Mouse (Mus musculus): Measurements from ENCODE around the gene Atp5l. TPM values are rescaled to one million over a fixed set of nuclear protein-coding genes. Genes with fewer than 3 reads are reported as not detected.
"Not testable (repeated sequence)": the region's sequence is repeated elsewhere in the genome, so short reads cannot be mapped to it uniquely, and the experiment has no call there.

The Atp5l gene
- polyA plus RNA-seq (2015; fragmentation: Nextera tagmentation; extraction: Ambion mirVana), result 757 and 776 TPM in 2 replicates

DNA sequence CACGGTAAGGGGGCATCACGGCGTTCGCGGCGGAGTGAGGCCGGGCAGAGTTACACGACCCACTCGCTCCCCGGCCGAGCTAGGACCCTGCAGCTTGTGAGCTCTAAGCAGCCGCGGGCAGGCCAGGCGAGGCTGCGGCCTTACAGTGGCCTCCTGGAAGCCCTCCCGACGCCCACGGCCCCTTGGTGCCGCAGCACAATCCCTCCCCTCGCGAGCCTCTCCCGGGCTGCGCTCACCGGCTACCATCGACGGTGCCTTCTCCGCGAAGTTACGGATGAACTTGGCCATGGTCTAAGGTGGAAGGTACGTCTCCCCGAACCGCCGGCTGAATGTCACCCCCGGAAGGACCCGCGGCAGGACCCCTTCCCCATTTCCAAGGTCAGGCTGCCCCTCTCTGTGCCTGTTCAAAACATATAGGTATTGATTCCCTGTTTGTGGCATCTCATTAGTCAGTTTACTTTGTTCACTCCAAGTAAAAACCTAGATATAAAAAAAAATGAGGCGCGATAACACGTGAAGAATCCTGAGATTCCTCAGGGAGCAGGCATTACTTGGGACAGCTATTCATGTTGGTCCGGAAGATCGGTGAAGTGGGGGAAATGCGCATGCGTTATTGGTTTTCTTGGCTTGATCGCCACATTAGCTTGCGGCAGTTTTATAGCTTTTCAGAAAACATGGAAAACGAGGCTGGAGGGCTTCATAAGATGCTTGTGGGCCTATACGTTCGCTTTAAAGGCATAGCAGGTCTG lies at the start of gene Atp5l:
Gene Atp5l, minus strand, starts transcription at position 369 of the 749 bp plus-strand sequence.
- peak within 1 kb of the TSS; percentile 57 for H3K4me2 ChIP-seq
- H3K9me3 ChIP-seq, result no peaks in the 10 kb centered on the region
- H3K4me3 ChIP-seq (replicated peaks), result peak within 1 kb of the TSS; percentile 98
- WGBS, result under 1% methylated on average over 48 of the region's 48 CpGs
- no peaks in the 10 kb centered on the region for H3K27me3 ChIP-seq (replicated peaks)
- H3K4me1 ChIP-seq, result peaks cover 5% of the 10 kb centered on the region; the same call in 1 of the 2 replicates
- peak; percentile 84 for ATAC-seq (ENCODE audit: insufficient read depth, low FRiP score, low read depth)
- H3K27ac ChIP-seq, result peak within 1 kb of the TSS; percentile 94
- H3K36me3 ChIP-seq, result no peaks in the 10 kb centered on the region
- peak within 1 kb of the TSS; percentile 87 for H3K9ac ChIP-seq

DNA sequence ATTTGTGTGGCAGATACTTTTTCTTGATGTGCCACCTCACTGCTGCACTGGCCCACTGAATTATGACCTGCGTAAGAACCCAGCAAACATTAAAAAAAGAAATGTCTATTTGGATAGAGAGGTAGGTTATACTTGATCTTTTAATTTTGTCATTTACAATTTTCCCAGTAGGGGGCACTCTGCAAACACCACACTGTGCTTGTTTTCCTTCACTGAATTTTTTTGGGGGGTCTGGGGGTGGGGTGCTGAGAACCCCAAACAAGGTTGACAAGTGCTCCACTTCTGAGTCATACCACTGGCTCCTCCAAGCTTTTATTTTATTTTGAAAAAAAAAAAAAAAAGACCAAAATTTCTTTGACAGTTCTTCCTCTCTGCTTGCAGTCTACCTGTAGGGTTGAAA lies 48.9 kb upstream of the Atp5l start:
- no peaks in the 10 kb centered on the region for H3K36me3 ChIP-seq
- no peak overlapping the region for H3K27ac ChIP-seq
- no peaks in the 10 kb centered on the region; the same call in 1 of the 2 replicates for H3K27me3 ChIP-seq (replicated peaks)
- no peak overlapping the region for H3K4me3 ChIP-seq (replicated peaks)
- H3K9ac ChIP-seq, result no peak overlapping the region
- WGBS, result 61% methylated on average over 1 of the region's 1 CpGs
- no peak overlapping the region for H3K4me2 ChIP-seq
- H3K4me1 ChIP-seq, result peaks cover 7% of the 10 kb centered on the region
- ATAC-seq (ENCODE audit: insufficient read depth, low FRiP score, low read depth), result no peak
- H3K9me3 ChIP-seq, result no peaks in the 10 kb centered on the region

DNA sequence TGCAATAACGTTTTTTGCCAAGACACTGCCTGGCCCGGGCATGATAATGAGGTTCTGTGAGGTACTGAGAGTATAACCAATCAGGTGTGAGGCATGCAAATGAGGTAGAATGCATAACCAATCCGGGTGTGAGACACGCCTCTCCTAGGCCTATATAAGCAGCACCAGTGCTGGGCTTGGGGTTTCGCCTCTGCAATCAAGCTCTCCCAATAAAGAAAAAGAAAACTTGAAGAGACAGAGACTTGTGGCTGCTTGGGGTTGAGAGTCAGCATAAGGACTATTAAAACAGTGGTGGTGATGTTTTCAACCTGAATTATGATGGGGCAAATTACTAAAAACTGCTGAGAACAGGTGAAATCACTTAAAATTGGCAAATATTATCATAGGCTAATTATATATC lies 47.2 kb upstream of the Atp5l start:
- H3K27me3 ChIP-seq (replicated peaks); H3K4me3 ChIP-seq (replicated peaks); H3K4me2 ChIP-seq; H3K9ac ChIP-seq; H3K27ac ChIP-seq; H3K36me3 ChIP-seq; H3K9me3 ChIP-seq; ATAC-seq (ENCODE audit: insufficient read depth, low FRiP score, low read depth): not testable (repeated sequence)
- peaks cover 11% of the 10 kb centered on the region for H3K4me1 ChIP-seq
- WGBS, result 76% methylated on average over 5 of the region's 5 CpGs

DNA sequence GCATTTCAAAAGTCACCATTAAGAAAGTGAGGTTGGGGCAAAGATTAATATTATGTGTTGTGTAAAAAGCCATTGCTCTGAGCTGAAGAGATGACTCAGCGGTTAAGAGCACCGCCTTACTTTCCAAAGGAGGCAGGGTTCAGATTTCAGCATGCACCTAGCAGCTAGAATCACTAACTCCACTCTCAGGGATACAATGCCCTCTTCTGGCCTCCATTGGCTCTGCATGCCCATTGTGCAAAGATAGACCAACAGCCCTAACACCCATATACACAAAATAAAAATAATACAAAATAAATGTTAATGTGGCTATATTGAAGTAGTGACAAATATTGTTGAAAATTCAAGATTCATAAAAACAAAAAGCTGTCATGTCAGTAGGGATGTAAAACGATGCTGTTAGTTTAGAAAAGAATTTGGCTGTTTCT lies 46.3 kb upstream of the Atp5l start:
- Histone ChIP-seq H3K9ac (no peak overlapping the region), H3K4me2 (no peak overlapping the region), H3K9me3 (no peaks in the 10 kb centered on the region), H3K36me3 (no peaks in the 10 kb centered on the region), H3K27me3 (replicated peaks) (no peaks in the 10 kb centered on the region; the same call in 1 of the 2 replicates), H3K27ac (no peak overlapping the region), H3K4me1 (peaks cover 11% of the 10 kb centered on the region), H3K4me3 (replicated peaks) (no peak overlapping the region)
- peak; percentile 54; the same call in 1 of the 2 replicates for ATAC-seq (ENCODE audit: insufficient read depth, low FRiP score, low read depth)
- 28% methylated on average over 3 of the region's 3 CpGs for WGBS

DNA sequence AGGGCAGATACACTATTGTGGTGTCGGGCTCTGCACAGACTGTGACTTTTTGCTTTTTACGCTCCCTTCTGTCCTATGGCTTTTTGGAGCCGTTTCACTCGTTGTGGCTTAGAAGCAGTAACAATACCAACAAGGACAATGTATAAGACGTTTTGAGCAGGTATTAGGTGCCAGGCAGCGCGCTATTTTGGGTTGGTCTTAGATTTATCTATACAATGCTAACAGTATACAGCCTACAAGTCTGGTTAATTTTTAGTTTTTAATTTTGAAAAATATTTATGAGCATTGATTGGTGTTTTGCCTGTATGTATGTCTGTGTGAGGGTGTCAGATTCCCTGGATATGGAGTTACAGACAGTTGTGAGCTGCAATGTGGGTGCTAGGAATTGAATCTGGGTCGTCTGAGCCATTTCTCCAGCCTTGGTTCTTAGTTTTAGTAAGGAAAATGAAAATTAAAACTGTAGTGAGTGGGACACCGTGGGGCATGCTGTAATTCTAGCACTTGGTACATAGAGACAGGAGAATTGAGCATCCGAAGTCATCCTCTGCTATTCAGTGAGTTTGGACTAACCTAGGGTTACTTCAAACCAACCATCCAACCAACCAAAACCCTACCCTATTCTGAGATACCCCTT lies 45.4 kb upstream of the Atp5l start:
- WGBS, result 12% methylated on average over 10 of the region's 10 CpGs
- no peak for ATAC-seq (ENCODE audit: insufficient read depth, low FRiP score, low read depth)

DNA sequence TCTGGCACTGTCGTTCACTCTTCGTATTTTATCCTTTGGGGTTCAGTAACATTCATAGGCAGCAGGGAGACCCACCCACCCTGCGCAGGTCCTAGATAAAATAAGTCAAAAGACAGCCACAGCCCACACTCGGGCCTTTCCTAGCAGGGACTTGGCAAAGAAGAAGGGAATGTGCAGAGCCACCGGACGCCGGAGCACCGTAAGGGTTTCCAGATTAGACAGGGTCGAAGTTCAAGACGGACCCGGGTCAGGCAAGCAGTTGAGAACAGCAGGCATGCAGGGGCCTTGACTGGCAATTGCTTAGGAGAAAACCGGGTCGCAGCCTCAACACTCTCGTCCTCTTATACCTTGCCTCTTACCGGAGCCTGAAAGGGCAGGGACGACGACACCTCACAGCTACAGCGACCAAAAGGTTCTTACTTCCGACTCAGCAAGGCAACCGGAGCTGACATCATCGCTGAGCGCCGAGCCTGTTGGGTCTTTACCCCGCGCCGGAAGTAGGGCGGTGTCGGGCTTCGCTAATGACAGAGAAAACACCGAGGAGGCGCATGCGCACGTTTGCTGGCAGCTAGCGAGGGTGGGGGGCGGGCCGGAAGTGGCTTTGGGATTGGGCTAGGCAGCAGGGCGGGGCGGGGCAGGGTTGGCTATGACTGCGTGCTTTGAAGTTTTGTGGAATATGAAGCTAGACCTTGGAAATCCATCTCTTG lies 44.7 kb upstream of the Atp5l start, which contains the start of gene Ube4a:
Gene Ube4a, minus strand, starts transcription at position 475 of the 707 bp plus-strand sequence.
- H3K4me3 ChIP-seq (replicated peaks), result peak within 1 kb of the TSS; percentile 94
- peaks cover 11% of the 10 kb centered on the region for H3K4me1 ChIP-seq
- no peaks in the 10 kb centered on the region; the same call in 1 of the 2 replicates for H3K27me3 ChIP-seq (replicated peaks)
- peaks cover 8% of the 10 kb centered on the region; the same call in 1 of the 2 replicates for H3K36me3 ChIP-seq
- under 1% methylated on average over 39 of the region's 39 CpGs for WGBS
- H3K9ac ChIP-seq, result peak within 1 kb of the TSS; percentile 71; the same call in 1 of the 2 replicates
- H3K27ac ChIP-seq, result peak within 1 kb of the TSS; percentile 62
- H3K4me2 ChIP-seq, result peak within 1 kb of the TSS; percentile 80
- H3K9me3 ChIP-seq, result no peaks in the 10 kb centered on the region
- peak; percentile 96 for ATAC-seq (ENCODE audit: insufficient read depth, low FRiP score, low read depth)

More for the DNA sequence above, 45.4 kb upstream of the Atp5l start:
- Histone ChIP-seq H3K4me1 (peaks cover 11% of the 10 kb centered on the region), H3K4me2 (peak overlapping the region; percentile 80), H3K36me3 (peaks cover 3% of the 10 kb centered on the region; the same call in 1 of the 2 replicates), H3K27me3 (replicated peaks) (no peaks in the 10 kb centered on the region; the same call in 1 of the 2 replicates), H3K4me3 (replicated peaks) (peak overlapping the region; percentile 94), H3K9me3 (no peaks in the 10 kb centered on the region), H3K27ac (peak overlapping the region; percentile 49; the same call in 1 of the 2 replicates), H3K9ac (no peak overlapping the region; the same call in 1 of the 2 replicates)

DNA sequence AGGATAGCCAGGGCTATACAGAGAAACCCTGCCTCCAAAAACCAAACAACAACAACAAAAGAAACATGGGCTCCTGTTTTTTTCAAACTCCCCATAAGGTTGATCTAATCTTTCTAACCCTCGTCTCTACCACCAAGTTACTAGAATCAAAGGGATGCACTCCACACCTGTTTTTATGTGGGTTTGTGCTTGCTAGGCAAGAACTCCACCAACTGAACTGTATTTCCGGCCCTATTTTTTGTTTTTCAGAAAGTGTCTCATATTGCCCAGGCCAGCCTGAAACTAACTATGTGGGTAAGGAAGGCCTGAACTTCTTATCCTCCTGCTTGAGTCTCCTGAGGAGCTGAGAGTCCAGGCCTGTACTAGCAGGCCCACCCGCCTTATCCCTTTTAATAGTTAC lies 33.9 kb upstream of the Atp5l start:
- H3K4me1 ChIP-seq, result no peaks in the 10 kb centered on the region
- H3K4me3 ChIP-seq (replicated peaks), result no peak overlapping the region
- no peak overlapping the region for H3K27ac ChIP-seq
- H3K4me2 ChIP-seq, result no peak overlapping the region
- peaks cover 19% of the 10 kb centered on the region for H3K36me3 ChIP-seq
- H3K9me3 ChIP-seq, result no peaks in the 10 kb centered on the region
- H3K27me3 ChIP-seq (replicated peaks), result no peaks in the 10 kb centered on the region
- no peak overlapping the region for H3K9ac ChIP-seq
- no peak for ATAC-seq (ENCODE audit: insufficient read depth, low FRiP score, low read depth)
- WGBS, result 87% methylated on average over 3 of the region's 3 CpGs

DNA sequence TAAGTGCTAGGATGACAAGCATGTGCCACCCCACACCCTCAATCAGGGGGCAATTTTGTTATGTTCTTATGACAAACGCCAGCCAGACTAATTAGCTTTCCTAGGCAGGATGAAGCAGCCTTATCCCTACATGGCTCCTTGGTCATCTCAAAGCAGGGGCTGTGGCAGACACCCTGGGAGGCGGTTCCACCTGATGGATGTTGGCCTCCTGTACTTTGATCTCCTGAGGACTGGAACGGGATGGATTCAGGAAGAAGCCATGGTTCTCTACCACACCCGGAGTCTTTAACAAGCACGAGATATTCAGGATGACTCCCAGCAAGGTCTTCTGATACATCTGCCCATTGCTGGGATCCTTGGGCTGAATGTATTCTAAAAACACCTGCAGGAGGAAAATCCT lies 27.3 kb upstream of the Atp5l start:
- no peaks in the 10 kb centered on the region for H3K27me3 ChIP-seq (replicated peaks)
- no peak for ATAC-seq (ENCODE audit: insufficient read depth, low FRiP score, low read depth)
- H3K9ac ChIP-seq, result no peak overlapping the region
- H3K36me3 ChIP-seq, result peaks cover 48% of the 10 kb centered on the region
- no peaks in the 10 kb centered on the region for H3K4me1 ChIP-seq
- no peak overlapping the region for H3K4me2 ChIP-seq
- H3K9me3 ChIP-seq, result no peaks in the 10 kb centered on the region
- no peak overlapping the region for H3K4me3 ChIP-seq (replicated peaks)
- no peak overlapping the region for H3K27ac ChIP-seq
- 89% methylated on average over 5 of the region's 5 CpGs for WGBS

DNA sequence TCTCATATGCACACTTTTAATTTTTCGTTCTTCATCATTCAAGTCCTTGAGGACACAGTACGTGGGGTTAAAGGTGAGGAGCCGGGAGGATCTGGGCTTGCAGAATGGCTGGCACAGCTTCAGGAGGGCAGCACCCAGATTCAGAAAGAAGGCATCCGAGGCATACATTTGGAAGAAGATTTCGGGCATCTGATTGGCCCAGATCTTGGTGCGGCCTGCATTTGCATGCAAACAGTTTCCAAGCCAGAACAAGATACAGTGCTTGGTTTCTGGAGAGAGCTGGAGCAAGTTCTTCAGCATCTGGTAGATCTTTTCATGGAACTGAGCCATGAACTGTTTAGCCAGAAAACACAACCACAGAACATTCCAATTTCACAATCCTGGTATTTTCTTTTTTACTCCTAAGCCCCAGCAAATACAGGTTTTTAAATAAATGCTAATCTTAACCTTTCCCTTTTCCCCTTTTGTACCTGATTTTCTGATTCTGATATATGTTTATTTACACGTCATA lies 25.7 kb upstream of the Atp5l start:
- ATAC-seq (ENCODE audit: insufficient read depth, low FRiP score, low read depth), result no peak
- Histone ChIP-seq H3K4me3 (replicated peaks) (no peak overlapping the region), H3K9ac (no peak overlapping the region), H3K4me2 (no peak overlapping the region), H3K36me3 (peaks cover 53% of the 10 kb centered on the region), H3K4me1 (no peaks in the 10 kb centered on the region), H3K27me3 (replicated peaks) (no peaks in the 10 kb centered on the region), H3K9me3 (no peaks in the 10 kb centered on the region), H3K27ac (no peak overlapping the region)
- 91% methylated on average over 7 of the region's 7 CpGs for WGBS

DNA sequence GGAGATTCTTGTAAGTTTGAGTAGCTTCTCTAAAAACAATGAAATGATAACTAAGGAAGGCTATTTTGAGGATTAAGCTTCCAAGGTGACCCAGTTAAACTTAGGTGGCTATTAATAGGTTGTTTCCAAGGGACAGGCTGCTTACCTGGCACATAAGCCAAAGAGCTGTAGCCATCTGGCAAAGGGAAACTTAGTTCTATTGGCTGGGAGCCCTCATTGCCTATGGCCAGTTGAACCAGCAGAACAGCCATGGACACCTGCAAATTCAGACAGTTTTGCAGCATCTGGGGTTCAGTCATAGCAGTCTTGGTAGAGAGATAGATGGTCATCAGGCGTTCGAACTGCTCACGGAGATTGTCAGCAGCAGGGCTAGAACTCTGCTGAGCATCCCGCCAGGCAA lies 21.9 kb upstream of the Atp5l start:
- no peaks in the 10 kb centered on the region for H3K27me3 ChIP-seq (replicated peaks)
- H3K36me3 ChIP-seq, result peaks cover 47% of the 10 kb centered on the region
- no peak overlapping the region for H3K27ac ChIP-seq
- H3K4me3 ChIP-seq (replicated peaks), result no peak overlapping the region
- H3K4me1 ChIP-seq, result no peaks in the 10 kb centered on the region
- WGBS, result 94% methylated on average over 4 of the region's 4 CpGs
- no peaks in the 10 kb centered on the region for H3K9me3 ChIP-seq
- no peak overlapping the region for H3K4me2 ChIP-seq
- no peak overlapping the region for H3K9ac ChIP-seq
- no peak for ATAC-seq (ENCODE audit: insufficient read depth, low FRiP score, low read depth)

DNA sequence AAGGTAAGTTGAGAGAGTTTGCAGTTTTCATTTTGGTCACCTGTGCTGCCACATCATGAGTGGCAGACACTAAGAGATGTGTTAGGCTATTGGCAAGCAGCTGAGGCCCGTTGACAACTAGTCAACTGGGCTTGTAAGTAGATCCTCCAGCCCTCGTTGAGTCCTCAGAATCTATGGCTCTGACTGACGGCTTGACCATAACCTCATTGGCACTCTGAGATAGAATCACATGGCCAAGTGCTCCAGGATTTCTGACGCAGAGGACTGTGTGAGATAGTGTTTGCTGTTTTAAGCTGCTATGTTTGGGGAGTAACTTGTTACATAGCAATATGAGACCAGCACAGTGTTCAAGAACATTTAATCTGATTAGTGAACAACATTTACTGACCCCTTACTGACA lies 21.2 kb upstream of the Atp5l start:
- no peaks in the 10 kb centered on the region for H3K9me3 ChIP-seq
- H3K27ac ChIP-seq, result no peak overlapping the region
- WGBS, result 86% methylated on average over 4 of the region's 4 CpGs
- no peak for ATAC-seq (ENCODE audit: insufficient read depth, low FRiP score, low read depth)
- no peak overlapping the region for H3K4me3 ChIP-seq (replicated peaks)
- no peaks in the 10 kb centered on the region for H3K4me1 ChIP-seq
- no peak overlapping the region for H3K4me2 ChIP-seq
- no peak overlapping the region for H3K9ac ChIP-seq
- H3K27me3 ChIP-seq (replicated peaks), result no peaks in the 10 kb centered on the region
- peaks cover 47% of the 10 kb centered on the region for H3K36me3 ChIP-seq

All from stomach, embryonic 15.5 days (tissue).